Mouse (Mus musculus): ENCODE measurements around the gene Pde4c.

The Pde4c gene

DNA sequence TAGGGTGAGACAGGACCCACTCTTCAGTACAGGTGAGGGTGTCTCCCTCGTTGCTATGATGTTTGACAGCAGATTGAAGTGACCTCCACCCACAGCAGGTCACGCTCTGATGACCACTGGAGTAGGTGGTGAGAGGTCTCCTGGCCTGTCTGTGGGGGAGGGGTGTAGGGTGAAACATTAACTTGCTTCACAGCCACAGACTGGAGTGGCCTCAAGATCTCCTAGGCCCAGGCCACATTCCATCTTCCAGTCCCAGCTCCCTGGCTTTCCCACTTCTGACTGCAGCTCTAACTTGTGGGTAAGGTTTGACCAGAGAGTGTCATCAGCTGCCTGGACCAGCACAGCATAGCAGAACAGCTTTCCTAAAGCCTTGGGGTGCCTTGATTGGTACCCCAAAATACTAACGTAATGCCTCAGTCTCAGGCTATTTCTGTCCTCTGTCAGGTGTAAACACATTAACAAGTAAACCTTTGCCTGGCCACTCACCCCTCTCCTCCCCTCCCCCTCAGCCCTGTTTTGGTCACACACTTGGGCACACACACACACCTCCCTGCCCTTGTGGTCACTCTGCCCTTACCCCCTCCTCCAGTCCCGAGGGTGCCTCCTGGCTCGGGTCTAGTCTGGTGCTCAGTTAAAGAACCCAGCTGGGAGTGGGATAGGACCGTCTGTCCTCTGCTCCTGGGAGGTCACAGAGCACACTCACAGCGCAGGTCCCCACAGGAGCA is at the start of gene Pde4c:
Gene Pde4c, plus strand, starts transcription at position 235 of the 725 bp plus-strand sequence.
- no peak for DNase-seq (ENCODE audit: low read depth, low spot score)

DNA sequence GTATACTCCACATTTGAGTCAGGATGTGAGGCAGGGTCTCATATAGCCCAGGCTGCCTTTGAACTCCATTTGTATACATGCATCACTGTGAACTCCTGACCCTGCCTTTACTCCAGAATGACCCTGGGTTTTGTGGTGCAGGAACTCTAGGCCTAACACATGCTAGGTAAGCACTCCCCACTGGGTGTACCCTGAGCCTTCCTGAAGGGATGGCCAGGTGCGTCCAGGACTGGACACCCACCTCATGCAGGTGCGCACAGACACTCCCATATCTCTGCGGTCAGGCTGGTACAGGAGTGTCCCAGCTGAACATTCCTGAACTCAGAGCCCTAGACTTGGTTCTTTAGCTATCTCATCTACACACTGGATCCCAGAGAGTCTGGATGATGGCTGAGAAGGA is 49.4 kb upstream of the Pde4c start:
- no peak for DNase-seq (ENCODE audit: low read depth, low spot score)

DNA sequence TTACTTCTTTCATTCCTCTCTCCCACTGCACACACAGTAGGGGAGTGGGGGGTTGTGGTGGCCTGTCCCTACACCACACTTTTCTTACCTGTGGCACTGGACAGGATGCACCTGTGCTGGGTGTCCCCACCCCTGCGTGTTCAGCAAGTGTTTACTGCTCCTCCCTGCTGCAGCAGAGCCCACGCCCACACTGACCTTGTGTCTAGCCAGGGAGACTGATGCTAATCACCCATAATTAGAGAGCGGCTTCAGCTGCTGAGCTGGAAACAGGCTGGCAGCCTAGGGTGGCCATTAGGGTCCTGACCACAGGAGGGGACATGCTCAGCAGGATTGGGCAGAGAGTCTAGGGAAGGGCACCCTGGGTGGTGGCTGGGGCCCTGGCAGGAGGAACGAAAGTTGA is 48.8 kb upstream of the Pde4c start:
- DNase-seq (ENCODE audit: low read depth, low spot score), result no peak

DNA sequence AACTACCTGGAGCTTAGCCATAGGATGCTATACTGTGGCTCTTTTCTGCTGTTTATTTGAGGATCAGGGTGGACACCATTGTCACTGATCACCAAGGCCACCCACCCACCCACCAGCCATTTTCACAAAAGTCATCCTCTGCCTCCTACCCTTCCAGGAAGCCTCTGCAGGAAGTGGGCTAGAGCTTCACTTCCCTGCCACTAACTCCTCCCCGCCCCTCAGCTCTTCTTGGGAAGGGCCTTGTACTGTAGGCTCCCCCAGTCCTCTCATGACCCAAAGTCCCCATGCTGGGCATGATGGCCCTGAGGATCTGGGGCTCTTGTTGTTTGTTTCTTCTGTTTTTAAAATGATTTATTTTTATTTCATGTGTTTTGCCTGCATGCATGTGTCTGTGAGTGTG is 48.2 kb upstream of the Pde4c start:
- no peak for DNase-seq (ENCODE audit: low read depth, low spot score)

DNA sequence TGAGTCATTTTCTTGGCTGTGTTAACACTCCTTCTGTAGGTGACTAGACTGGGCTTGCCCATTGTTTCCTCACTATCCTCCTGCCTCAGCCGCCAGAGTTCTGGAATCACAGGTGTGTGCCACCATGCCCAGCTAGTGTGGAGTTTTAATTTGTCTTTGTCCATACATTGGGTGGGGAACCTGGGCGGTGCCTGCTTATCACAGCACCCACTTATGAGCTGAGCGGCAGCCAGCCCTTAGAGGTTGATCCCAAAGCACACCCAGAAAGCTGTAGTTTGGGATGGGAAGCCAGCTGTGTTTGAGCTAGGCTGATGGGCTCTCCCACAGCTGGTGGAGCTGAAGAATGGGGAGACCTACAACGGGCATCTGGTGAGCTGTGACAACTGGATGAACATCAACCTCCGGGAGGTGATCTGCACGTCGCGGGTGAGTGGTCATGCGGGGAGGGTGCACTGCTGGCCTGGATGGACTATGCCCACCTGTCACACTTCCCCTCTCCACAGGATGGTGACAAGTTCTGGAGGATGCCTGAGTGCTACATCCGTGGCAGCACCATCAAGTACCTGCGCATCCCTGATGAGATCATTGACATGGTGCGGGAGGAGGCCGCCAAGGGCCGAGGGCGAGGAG is 46.0 kb upstream of the Pde4c start:
- DNase-seq (ENCODE audit: low read depth, low spot score), result no peak

DNA sequence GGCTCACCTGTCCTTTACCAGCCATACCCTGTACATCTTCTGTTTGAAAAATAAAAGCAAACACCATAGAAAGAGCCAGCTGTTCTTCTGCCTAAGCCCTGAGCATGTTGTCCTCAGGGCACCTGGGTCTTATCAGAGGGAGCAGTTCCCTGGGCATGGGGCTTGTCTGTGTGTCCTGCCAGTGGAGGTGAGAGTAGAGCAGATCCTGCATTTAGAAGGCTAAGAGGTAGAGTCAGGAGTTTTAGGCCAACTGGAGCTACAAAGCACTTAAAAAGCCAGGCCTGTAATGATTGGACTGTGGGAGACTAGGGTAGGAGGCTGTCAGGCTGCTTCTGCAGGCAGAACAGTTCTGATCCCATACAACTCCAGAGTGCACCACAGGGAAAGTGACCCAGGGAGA is 44.8 kb upstream of the Pde4c start:
- no peak for DNase-seq (ENCODE audit: low read depth, low spot score)

DNA sequence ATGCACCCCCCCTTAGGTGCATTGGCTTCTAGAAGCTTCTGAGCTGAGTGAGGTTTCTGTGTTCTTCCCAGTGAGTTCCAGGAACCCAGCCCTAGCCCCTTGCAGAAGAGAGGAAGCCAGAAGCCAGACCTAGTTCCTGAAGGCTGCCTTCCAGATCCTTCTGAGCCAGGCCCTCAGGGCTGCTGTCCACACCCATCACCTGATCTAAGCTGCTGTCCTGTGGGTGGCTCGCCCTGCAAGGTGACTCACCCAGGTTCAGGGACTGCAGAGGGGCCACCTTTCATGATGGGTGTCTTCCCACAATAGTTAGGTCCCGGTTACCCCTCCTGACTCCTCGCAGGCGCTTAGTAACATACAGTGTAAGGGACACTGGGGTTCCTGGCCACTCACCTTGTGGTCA is 44.1 kb upstream of the Pde4c start:
- DNase-seq (ENCODE audit: low read depth, low spot score), result no peak

DNA sequence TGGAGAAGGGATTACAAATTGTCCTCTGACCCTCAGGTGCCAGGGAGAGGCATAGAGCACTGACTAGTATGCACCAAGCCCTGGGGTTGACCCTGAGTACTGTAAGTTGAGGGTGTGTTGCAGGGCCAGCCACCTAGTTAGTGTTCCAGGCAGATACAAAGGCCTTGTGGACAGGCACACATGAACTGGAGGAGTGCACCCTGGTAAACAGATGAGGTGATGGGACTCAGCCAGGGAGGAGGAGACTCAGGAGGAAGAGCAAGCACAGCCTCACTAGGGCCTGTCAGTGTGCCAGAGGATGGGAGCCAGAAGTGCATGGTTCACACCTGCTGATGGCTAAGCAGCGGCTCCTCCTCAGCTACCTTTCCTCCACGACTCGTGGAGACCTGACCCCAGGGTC is 43.5 kb upstream of the Pde4c start:
- DNase-seq (ENCODE audit: low read depth, low spot score), result no peak

DNA sequence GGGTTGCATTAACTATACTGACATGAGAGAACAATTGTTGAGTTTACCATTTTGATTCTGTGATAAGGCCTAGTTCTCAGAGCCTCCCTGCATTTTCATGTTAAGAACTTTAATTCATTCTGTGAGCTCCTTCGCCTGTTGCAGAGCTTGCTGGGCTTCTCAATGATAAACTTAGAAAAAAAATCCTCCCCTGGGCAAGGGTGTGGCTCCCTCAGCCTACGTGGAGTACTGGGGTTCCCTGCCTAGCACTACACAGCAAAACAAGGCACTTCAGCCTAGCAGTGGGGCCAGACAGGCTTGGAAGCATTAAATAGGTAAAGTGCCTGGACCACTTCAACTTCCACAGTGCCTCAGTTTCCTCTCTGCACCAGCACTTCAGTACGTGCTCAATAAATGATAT is 42.1 kb upstream of the Pde4c start:
- no peak for DNase-seq (ENCODE audit: low read depth, low spot score)

DNA sequence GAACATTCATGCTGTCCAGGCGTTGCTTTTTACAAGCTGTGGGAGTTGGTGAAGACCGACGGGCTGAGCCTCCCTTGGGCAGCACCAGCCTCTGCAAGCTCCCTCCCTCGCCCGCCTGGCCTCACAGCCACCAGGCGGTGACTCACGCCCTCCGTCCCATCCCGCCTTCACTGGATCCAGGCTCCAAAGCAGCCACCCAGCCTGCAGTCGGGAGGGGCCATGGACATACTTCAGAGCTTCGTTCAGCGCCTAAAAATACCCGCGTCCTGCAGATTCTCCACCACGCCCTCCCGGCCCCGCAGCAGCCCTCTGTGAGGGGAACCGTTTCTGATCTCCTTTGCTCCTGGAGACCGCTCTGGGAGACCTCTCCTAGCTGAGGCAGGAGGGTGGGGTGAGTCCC is 41.3 kb upstream of the Pde4c start:
- DNase-seq (ENCODE audit: low read depth, low spot score), result no peak

DNA sequence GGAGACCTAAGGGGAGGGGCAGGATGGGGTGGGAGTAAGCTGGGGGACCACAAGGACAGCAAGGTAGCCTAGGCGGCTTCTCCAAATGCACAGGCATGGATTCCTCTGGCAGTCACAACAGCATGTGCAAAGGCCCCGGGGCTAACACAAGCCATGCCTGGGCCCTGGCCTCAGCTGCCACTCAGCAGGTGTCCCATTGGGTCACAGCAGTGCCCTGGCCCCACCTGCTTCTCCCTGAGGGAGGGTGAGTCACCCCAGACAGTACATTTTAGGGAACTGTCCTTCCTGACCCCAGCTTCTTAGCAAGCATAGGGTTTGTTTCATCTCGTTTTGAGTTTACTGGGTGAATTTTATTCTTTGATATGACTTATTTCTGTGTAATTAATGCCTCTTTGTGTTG is 40.8 kb upstream of the Pde4c start:
- no peak for DNase-seq (ENCODE audit: low read depth, low spot score)

DNA sequence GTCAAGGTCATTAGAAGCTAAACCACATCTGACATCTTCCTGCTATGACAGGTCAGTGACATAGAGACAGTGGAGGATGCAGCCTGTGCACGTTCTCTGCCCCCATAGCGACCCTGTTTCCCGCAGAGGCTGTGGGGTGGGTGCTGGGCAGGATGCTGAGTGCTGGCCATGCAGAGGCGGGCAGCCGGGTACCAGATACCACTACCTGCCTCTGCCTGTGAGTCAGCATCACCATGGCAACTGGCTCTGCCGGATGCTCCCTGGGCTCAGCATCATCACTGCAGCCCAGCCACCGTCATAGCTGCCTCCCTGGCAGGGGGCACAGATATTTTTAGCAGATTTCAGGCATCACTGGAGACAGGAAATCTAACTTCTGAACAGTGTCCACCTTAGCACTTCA is 39.2 kb upstream of the Pde4c start:
- DNase-seq (ENCODE audit: low read depth, low spot score), result no peak

DNA sequence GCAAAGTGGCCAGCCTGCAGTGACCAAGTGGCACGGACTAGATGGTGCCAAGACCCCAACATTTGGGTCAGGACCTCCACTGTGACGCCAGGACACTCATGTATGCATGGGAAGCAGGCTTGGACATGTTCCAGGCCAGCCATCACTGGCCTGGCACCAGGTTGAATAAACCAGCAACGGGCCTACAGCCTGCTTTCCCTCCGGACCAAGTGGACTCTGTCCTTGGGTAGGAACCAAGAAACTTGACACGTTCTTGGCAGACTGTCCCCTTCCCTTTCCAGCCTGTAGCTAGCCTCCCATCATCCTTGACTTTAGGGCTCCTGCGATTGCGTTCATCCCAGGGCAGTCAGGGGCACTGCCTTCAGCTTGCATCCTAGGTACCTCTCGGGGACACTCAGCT is 35.9 kb upstream of the Pde4c start:
- no peak for DNase-seq (ENCODE audit: low read depth, low spot score)

DNA sequence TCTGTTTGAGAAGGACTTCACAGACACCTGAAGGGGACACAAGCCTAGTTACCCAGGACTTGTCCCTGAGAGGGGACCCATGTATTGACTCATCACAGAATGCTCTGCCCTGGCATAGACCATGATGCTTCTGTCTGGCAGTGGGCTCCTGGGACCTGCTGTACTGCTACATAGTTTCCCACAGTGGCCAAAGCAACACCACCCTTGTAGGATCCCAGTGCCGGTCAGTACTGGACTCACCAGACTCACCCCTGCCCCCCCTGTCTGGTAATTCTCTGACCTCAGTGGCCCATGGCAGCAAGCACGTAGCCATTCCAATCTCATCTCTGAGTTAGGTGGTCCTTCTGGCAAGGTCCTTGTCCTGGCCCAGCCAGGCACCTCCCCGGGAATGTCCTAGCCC is 35.4 kb upstream of the Pde4c start:
- no peak for DNase-seq (ENCODE audit: low read depth, low spot score)

DNA sequence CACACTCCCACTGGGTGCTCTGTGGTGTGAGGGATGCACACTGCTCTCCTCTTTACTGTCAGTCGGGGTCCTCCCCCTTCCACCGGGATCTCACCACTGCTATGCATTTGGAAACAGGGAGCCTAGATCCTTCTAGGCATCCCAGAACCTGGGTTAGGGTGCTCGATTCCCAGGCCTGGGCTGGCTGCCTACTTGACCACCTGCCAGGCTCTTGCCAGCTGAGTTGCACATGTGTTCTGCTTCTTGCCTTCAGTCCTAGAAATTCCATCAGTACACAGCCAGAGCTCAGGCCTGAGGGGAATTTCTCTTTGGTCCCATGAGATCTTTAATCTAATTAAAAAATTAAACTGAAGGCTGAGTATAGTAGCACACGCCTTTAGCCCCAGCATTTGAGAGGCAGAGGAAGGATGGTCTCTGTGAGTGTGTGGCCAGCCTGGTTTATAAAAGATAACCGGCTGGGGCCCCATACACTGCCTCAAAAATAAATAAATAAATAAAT is 33.6 kb upstream of the Pde4c start:
- no peak for DNase-seq (ENCODE audit: low read depth, low spot score)

DNA sequence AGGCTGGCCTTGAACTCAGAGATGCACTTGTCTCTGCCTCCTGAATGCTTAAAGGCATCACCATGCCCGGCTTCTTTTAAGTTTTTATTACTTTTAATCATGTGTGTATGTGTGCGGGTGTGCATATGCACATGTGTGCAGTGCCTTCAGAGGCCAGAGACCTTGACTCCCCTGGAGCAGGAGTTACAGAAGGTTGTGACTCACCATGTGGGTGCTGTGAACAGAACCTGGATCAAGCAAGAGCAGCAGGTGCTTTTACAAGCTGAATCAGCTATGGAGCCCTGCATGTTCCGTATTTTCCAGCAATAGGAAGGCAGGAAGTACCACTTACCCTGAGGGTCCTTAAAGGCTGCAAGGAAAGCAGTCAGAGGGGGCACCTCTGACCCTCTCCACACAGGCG is 32.3 kb upstream of the Pde4c start:
- no peak for DNase-seq (ENCODE audit: low read depth, low spot score)

DNA sequence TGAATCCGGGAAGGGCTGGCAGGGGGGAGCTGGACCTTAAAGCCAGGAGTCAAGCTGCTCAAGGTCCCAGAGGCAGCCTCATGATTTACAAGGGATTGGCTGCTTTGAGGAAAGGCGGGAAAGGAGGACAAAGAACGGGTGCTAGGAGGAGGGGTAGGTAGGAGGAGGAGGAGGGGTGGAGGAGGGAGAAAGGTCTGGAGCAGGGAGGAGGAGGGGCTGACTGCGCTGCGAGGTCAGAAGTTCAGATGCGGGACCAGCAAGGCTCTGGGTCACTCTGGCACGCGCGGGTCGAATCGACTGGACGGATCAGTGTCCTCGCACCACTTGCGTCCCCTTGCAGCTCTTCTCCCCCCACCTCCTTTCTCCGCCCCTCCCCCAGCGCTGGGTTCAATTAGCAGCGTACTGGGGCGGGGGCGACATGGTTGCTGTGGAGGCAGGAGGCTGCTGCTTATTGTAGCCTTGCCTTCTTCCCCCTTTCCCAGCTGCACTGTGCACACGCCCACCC is 31.7 kb upstream of the Pde4c start:
- DNase-seq (ENCODE audit: low read depth, low spot score), result no peak

DNA sequence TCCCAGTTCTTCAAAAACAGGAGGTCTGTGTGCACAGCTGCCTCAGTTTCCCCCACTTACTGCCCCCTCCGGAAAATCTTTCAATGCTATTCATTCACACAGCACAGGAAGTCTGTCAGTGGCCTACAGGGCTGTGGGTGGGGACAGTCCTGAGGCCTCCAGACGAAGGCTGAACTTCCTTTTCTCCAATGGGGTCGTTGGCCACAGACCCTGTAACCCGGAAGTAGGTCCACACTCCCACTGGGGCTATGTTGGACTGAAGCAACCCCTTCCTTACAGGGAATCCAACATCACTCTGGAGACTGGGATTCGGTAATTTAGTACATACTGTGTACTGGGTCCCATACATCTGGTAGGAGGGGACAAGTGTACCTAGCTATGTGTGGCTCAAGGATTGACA is 29.9 kb upstream of the Pde4c start:
- DNase-seq (ENCODE audit: low read depth, low spot score), result no peak

DNA sequence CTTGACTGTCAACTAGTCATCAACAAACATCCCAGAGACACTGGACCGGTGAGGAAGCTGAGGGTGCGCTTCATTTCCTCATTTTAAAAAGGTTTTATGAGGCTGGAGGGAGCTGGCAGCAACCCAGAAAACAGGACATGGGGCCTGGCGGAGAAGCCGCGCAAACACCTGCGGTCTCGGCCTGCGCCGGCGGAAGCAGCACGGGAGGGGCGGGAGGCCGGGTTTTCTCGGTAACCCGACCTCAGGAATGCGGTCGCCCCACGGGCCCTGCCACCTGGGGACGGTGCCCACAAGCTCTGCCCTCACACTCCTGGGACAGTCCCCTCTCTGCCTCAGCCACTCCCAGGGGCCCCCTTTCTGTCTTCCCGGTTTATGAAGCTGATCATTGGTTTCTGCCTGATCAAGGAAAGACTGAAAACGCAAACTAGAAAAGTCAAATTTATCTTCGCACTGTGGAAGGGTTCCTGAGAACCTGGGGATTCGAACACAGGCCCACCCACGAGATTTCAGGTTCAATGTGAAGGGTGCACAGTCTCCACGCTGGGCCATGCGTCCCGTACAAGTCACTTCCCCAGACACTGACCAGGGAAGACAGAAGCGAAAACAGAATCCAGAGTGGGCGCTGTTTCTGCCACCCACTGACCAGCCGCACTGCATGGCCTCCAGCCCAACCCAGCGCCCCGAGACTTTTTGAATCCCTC is 28.1 kb upstream of the Pde4c start:
- no peak for DNase-seq (ENCODE audit: low read depth, low spot score)

DNA sequence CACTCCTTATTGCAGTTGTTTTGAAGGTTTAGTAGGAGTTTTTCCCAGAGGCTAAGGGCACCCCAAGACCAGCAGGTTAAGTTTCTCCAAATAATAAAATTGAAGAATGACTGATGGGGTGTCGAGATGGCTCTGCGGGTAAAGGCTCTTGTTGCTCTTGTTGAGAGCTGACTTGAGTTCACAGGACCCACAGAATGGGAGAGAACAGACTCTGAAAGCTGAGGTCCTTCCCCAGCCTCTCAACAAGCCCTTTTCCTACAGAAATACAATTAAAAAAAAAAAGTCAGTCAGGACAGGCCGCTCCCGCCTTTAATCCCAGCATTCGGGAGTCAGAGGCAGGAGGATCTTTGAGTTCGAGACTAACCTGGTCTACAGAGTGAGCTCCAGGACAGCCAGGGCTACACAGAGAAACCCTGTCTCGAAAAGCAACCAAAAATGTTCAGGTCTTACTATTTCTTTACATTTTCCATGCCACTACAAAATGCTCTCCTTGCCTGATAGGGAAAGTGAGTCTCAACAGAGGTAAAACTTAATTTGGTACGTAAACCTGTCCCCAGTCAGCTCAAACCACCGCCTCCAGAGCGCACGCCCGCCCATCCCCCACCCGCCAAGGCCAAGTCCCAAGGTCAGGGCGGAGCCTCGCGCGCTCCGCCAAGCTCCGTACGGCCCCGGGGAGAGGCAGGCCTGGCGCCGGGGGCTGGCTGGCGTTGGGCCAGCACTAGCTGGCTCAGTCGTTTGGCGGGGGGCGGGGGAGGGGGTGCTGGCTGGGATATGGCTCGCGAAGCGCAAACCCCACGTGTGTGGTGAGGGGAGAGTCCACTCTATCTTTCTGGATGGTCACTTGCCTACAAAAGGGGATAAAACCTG is 27.3 kb upstream of the Pde4c start:
- peak; percentile 80 for DNase-seq (ENCODE audit: low read depth, low spot score)

DNA sequence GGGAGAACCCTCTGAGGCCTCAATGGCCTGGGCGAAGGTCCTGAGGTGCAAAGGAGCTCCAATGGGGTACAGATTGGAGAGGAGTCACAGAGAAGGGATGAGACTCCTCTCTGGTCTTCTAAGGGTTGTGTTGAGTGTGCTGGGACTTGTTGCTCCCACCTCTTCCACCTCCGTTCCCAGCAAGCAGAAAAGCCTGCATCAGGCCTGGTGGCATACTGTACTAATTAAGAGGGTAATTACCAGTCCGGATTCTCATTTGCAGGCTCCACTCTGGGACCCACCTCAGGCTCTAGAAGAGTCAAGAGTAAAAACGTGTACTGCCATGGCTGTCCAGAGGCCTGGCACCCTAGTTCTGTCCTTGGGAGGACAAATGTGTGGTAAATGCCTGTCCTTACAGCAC is 26.6 kb upstream of the Pde4c start:
- DNase-seq (ENCODE audit: low read depth, low spot score), result no peak
